Mouse (Mus musculus) retina, adult 2 months (tissue): ENCODE data around the gene Sned1.
"Not testable (repeated sequence)": the region's sequence is repeated elsewhere in the genome, so short reads cannot be mapped to it uniquely, and the experiment has no call there.

Source experiments
- DNase-seq: peaks from one replicate; pipeline ENCODE4 v3.0.0-alpha.2; 2012; ENCODE audit warnings: low read depth, low spot score

Gene Sned1

DNA sequence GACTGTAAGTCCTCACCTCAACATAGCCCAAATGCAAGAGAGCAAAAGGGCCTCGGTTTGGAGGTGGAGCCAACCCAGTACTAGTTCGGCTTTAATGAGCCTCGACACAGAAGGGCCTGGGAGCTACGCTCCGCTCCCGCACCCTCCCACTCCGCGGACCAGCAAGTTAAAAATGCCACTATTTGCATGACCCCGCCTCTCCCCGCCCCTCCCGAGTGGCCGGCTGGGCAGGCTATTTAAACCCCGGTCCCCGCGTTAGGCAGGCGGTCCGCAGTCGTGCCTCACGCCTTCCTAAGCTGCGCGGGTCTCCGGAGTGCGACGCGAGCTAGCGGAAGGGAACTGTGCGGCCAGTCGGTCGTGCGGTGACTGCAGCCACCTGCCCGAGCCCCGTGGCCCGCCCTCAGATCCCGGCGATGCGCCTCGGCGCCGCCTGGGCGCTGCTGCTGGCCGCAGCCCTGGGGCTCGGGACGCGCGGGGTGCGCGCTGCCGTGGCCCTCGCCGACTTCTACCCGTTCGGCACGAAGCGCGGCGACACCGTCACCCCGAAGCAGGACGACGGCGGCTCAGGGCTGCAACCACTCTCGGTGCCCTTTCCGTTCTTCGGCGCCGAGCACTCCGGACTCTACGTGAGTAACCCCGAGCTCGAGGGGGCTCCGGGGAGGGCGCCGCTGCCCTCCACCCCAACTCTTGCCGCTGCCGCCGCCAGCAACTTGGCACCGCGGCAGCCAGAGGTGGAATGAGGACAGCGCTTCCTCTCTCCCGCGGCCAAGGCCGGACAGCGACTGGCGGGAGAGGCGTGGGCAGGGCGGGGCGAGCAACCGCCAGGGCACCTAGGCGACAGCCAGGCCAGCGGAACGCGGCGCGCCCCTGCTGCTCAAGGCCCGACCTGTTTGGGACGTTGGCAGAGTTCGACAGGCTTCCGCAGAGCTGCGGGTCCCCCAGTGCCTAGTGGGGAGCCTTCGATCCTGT, at the start of gene Sned1:
Gene Sned1, plus strand, starts transcription at position 266 of the 969 bp plus-strand sequence.
- peak; percentile 36 for DNase-seq

DNA sequence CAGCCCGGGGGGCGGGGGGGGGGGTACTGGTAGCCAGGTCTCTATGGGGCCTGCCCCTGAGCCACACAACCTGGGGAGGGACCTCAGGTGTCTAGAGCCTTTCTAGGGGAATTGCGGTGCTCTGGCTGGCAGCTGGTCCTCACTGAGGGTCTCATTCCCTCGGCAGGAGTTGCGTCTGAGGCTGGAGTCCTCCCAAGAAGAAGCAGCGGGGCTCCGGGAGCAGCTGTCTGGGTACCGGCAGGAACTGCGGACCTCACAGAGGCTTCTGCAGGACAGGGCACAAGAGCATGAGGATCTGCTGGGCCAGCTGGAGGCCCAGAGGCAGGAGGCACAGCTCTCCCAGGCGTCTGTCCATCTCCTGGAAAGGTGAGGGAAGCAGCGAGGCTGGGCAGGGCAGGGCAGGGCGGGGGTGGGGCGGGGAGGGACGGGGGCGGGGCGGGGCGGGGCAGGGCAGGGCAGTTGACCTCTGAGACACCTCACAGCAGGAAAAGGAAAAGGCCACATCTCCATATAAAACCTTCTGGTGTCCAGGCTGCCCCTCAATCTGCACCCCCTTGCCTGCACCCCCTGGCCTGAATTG, 44.8 kb upstream of the Sned1 start:
- DNase-seq: no peak

DNA sequence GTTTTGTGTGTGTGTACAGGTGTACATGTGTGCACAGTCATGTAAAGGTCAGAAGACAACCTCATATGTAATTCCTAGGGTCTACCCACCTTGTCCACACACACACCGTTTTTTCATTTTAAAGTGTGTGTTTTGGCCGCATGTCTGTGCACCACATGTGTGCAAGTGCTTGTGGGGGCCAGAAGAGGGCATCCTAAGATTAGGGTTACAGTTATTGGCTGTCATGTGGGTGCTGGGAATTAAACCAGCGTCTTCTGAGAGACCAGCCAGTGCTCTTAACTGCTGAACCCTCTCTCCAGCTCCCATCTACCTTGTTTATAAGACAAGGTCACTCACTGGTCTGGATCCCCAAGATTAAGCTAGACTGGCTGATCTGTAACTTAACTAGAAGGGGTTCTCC, 40.7 kb upstream of the Sned1 start:
- DNase-seq: no peak

DNA sequence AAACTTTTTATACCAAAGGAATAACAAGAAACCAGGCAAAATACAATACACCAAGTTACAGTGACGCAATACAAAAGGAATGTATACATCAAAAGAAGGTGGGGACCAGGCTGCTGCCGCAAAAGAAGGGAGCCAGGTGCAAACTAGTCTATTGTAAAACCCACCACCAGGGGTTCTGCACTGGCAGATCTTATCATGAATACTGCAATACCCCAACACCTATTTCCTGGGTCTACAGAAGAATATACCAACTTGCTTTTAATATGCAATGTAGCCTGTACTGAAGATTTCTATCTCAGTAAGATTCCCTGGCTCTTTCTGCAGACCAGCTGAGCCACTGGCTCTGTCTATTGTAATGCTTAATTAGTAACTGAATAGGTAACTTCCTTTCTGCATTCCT, 38.2 kb upstream of the Sned1 start:
- not testable (repeated sequence) for DNase-seq

DNA sequence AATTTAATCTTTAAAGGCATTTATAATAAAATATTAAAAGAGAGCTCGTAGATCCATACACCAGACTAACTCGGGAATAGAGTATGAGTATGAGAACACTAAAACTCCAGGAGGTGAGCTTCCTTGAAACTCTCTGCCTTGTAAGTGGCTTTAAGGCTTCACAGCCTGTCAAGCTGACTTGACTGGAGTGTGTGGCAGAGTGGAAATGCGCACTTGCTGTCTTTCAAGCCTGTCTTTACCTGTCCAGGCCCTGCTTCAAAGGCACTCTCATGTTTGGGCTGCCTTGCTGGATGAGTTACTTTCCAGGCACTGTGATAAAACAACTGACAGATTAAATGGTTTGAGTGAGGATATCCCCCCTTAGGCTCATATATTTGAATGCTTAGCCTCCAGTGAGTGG, 37.7 kb upstream of the Sned1 start:
- no peak for DNase-seq

DNA sequence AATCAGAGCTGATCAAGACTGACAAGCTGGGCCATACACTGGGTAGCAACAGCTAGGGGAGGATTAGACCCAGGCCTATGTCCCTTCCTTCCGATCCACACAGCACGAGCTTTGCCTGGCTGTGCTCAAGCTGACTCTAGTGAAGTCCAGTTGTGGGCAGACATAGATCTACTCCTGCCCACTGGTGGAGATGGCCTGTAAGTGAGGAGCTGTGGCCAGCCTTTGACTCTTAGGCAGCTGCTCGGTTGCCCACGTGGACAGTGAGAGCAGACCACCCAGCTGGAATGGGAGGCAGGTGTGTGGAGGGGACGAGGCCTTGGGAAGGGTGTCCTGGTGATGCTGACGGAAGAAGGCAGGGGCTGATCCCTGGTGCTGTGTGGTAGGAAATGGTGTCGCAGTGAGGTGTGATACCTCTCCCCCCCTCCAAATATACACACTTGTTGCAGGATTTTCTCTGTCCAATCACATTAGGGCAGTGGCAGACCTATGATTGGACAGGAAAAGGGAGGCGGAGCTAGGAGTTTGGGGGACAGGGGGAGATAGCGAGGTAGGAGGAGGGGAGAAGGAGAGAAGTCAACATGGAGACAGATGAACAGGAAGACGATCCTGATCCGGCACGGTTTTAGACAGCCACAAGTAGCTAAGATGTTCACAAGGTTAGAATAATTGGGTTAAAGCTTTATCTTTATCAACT, 29.2 kb upstream of the Sned1 start:
- no peak for DNase-seq

DNA sequence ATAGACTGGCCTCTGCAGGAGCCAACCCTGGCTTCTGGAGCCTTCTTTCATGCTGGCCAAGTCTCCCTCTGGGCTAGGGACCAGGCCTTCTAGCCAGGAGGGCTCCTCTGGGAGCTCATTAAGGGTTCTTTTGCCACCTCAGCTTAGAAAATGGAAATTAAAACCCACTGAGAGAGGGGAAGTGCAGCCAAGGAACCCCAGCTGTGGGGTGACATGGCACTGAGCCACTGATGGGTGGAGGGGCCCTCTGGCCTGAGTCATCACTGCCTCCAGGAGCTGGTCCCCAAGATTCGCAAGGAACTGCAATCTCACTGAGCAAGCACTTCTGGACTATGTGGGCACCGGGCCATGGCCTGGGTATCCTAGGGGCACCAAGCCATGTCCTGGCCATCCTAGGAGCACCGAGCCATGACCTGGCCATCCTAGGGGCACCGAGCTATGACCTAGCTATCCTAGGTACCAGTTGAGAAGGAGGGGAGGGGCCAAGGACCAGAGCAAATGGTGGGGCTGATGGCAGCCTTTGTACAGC, 28.0 kb upstream of the Sned1 start:
- DNase-seq: no peak

DNA sequence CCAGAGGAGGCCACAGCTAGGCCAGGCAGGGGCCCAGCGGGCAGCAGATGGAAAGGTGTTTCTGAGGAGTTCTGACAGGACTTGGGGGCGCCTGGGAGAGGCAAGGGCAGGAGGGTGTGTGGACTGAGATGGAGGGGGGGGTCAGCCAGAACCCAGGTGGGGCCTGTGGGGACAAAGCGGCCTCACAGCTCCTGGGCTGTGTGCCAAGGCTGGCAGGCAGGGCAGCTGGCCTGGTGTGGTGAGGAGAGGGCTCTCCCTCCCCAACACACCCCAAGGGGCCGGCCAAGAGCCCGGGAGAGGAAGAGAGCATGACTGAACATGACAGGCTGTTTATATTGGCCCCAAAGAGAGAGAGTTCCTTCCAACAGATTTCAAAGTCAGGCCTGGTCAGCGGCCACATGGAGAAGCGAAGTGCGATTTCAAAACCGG, 25.4 kb upstream of the Sned1 start:
- peak; percentile 8 for DNase-seq

DNA sequence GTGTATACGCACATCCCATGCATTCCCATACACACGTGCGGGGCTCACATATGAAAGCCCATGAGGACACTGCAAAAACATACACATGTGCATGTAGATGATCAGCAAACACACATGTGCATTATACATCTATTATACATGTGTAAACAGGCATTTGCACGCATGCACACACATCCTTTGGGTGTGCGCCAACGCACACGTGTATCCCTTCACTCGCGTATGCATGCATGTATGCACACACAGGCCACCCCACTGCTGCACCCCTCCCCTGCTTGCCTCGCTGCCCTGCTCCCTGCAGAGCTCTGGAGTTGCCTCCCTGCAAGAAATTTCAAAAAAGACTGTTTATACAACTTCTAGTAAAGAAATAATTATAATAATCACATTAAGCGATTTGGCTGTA, 24.6 kb upstream of the Sned1 start:
- DNase-seq: no peak

DNA sequence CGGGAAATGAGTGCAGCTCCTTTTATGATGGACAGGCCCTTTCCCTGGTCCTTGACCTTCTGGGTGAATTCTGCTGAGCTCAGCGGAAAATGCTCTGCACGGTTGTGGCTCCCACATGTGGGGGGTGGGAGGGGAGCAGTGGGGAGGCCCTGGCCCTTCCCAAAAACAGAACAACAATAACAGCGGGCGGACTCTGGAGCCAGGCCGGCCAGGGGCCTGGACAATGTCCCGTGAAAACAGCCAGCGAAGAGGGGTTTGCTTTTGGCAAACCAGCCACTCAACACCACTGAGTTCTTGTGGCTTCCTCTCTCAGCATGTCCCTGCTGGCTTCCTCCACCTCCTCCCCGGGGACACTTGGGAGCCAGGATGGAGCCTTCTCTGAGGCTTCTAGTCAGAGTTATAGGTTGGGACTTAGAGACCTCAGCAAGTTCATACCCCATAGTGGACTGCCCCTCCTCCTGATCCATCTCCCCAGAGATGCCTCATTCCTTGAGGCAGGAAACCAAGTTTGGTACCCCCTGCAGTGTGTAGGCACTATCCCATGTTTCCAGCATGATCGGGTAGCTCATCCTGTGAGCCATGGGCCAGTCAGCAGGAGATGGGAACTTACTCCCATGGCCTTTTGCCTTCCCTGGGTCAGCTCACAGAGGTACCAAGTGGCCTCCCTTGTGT, 24.0 kb upstream of the Sned1 start:
- DNase-seq: no peak

DNA sequence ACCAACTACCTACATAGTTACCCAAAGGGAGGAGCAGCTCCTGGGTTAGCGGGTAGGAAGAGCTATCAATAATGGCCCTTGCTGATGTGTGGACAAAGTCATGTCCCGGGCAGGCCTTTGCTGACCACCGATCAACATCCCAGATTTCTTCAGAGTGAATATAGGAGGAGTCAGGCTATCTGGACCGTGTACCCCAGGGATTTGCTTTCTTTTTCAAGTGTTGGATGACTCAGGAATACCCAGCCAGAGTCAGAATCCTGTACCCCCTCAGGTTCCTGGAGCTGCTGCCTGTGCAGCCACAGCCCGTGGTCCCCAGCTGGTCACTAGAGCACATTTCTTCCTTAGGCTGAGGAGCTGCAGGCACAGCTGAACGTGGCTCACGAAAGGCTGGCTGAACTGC, 23.2 kb upstream of the Sned1 start:
- DNase-seq: no peak

DNA sequence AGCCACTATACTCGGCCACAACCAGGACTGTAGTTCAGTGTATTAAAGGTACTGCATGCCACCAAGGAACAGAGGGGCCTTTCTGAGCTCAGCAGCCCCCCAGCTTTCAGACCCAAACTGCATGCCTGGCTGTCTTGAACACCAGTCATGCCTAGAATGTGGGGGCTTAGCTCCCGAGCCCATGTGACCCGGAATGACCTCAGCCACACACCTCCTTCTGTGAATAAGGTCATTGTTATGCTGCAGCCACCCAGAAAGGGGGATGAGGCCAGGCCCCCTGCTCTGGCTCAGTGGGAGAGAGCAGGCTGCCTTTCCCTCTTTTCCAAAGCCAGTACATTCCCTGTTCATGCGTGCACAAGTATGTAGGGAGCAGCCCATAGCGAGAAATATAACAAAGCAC, 21.0 kb upstream of the Sned1 start:
- DNase-seq: no peak

DNA sequence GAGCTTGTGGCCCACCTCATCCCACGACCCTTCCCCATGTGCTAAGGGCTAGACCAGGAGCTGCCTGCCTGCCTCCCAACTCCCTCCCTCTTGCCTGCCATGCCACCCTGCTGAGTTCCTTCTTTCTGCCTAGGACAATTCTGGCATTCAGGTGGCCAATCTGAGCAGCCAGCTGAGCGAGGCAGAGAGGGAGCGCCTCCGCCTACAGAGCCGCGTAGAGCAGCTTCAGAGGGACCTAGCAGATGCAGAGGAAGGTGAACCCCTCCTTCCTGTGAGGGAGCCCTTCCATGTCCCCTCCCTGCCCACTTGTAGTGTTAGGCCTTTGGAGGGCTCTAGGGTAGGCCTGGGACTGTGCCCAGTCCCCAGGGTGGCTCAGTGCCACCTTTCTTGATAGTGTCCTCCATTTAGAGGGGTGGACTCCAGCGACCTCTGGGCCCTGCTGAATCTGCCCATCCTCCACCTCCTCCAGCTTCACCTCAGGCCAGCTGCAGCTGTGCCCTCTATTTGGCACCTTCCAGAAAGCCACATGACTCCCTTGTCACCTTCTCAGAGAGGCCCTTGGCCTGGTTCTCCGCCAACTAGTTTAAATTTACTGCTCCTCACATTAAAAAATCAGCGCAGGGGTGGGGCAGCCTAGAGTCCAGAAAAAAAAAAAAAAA, 18.7 kb upstream of the Sned1 start:
- no peak for DNase-seq

DNA sequence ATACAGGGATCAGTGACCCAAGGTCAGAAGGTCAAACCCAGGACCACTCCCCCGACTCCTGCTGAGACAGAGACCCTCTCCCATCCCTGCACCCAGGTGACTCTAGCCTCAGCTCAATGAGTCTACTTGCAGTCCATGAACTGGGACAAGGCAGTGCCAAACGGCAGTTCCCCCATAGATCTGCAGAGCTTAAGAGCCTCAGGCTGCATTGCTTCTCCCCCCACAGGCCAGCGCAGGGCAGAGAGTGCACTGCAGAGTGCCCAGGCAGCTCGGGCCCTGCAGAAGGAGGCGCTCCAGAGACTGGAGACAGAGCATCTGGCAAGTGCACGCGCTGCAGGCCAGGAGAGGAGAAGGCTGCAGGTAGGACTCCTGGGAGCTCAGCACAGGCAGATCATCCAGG, 18.1 kb upstream of the Sned1 start:
- DNase-seq: no peak

DNA sequence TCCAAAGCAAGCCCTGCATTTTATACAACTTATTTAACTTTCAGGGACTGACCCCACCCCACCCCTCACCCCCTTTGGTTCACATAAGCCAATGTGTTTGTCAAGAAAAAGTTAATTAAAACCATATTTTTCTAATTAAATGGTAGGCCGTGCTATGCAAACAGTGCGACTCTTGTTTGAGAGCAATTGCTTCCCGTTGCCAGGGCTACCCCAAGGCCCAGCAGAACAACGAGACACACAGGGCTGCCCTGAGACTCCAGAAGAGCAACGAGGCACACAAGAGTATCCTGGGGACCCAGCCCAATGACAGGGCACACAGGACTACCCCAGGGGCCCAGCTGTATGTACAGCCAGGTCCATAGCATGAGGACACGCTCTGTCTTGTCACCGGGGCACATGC, 14.9 kb upstream of the Sned1 start:
- DNase-seq: no peak

DNA sequence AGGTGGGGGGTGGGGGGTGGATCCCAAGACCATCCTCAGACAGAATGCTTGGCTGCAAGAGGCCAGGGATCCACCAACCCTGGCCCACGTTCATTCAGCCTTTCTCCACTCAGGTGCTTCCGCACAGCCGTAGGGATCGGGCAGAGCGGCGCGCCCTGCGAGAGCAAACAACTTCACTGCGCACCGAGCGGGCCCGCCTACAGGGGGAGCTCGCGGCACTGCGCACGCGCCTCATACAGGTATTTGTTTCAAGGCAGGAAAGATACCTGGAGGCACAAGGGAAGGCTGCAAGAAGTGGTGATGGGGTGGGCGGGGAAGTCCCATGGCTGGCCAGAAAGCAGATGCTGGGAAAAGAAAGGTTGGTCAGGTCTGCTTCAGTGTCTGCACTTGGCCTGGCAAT, 11.7 kb upstream of the Sned1 start:
- DNase-seq: no peak

DNA sequence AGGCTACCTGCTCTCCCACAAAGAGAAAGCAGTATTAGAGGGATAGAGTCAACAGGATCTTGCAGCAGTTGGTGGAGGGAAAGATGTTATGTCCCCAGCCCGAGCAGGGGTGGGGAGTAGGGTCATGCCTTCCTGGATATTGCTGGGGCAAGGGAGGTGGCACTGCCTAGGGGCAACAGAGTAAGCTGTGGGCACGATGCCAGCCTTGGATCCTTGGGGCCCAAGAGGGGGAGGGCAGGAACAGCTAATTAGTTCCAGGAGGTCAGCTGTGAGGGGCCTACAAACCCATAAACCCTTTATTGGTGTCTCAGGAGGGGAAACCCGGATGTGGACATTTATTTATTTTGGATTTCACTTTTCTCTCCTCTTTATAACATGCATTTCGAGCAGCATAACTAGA, 10.4 kb upstream of the Sned1 start:
- no peak for DNase-seq

DNA sequence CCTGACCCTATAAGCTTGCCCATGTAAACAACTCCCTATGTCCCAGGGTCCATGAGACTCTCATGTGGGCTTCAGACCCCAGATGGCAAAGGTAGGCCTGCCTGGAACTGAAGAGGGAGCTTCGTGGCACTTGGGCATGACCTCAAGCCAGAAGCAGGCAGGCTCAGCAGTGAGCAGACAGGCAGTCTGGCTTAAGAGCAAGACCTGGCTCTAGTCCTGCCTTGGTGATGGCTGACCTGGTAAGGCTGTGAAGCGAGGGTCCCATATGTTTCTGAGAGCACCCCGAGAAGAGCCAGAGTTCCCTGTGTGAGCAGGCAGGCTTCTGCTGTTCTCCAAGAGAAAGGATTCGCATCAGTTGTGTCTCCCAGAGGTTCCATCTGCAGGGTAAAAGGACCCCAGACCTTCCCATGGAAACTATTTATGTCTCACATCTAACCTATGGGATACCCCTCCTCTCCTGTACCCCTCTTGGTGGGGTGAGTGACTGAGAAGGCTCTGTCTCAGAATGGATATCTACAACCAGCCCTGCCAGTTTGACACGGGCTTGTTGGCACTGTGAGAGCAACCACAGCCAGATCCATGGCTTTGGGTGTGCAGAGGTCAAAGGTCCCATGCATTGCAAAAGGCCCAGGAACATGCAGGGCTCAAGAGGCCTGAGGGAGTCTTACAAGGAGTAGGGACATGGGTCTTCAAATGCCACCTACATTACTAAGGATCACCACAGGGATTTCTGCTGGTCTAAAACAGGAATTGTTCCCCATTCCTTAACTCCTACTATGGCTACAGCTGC, 9.7 kb upstream of the Sned1 start:
- DNase-seq: no peak

DNA sequence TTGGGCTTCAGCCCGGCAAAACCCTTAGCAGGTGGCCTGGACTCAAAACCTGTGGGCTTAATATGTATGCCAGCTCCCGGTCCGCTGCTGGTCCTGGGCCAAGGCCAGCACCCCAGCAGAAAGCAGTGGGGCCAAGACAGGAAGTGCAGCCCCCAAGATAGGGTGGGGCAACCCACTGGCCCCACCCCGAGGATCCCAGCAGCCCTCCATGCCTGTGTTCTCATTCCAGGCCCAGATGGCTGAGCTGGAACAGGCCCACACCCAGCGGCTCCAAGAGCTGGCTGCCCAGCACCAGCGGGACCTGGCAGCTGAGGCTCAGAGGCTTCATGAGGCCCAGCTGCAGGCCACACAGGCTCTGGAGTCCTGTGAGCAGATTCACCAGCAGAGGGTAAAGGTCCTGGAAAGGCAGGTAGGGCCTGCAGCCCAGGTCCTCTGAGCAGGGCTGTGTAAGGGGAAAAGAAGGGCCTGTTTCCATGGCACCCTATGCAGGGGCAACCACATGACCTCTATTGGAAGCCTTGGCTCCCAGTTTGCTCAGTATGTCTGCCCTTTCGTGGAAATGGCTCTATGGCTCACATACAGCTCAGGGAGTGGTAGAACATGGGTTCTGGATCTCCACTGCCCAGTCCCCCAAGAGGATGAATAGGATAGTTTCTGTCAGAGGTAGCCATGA, 8.2 kb upstream of the Sned1 start:
- DNase-seq: no peak

DNA sequence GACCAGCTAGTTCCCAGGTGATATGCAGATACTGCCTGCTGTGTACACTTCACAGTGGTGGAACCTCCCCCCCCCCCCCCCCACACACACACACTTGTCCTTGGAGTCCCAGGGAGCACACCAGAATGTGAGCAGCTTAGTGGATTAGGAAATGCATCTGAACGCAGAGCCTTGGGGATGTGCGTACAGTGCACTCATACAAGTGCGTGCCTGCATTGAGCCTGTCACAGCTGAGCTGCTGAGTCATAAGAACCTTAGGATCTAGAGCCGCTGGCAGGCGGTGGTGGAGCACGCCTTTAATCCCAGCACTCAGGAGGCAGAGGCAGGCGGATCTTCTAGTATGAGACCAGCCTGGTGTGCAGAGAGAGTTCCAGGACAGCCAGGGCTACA, 7.7 kb upstream of the Sned1 start:
- DNase-seq: no peak
